Mouse (Mus musculus): ENCODE data around the gene Phgr1.
A peak's percentile ranks its signal among the peaks of the same experiment; 100 is the strongest.

Phgr1 gene

DNA sequence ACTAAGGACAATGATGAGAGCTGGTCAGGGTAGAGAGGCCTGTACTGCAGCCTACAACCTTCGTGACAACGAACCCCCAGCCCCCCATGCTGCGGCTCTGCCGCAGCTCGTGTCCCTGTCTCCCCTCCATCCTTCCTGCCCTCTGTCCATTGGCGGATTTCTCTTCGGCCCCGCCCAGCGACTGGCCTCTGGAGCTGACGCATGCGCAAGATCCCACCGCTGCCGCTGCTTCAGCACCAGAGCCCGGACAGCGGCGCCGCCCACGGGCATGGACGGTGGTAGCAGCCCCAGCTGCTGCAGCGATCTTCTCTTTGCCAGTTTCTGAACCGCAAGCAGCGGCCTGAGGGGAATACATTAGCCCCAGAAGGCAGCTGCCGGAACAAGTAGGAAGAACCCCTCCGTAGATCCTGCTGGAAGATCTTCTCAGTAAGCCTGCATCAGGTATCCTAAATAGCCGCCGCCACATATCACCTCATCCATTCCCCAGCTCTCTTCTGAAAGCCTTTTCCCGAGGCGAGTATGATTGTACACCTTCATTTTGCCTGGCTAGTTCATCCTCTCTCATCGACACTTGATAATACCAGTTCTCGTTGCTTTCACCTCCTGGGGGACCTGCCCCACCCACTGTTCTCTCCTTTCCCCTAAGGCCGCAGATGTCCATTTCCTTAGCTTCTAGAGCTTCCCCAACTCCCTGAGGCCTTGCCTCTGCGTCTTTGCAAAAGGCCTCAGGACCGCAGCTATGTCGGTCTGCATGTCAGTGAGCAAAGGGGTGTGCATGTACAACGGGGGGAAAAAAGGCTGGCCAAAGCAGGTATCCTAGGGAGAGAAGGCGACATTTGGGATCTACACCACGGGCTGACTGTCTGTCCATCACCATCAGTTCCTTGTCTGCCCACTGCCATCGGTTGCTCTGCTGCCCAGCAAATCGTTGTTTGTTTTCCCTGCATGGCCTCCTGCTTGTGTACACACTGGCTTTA lies 7.2 kb downstream of the Phgr1 start, which contains the start of gene Disp2:
Disp2 (plus strand) TSS at position 216 of the 977 bp plus-strand sequence.
- DNase-seq (ENCODE audit: low spot score), result peak; percentile 95

DNA sequence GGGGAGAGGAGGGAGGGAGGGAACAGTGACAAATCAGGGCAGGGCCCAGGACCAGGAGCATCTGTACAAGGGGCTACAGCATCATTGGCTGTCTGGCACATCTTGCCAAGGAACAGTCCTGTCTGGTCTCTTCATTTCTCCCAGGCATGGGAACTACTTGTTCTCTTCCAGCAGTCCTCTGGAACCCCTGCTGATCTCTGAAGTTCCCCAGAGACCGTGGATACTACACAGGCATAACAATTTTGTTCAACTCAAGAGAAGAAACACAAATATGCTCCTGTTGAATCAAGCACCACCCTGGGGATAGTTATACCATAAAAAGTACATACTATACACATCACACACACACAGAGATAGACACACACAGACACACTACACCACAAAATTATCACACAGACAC lies 8.5 kb downstream of the Phgr1 start:
- no peak for DNase-seq (ENCODE audit: low spot score)

GRCm38 (mm10) chr2:118782303-118782702 lies 9.7 kb downstream of the Phgr1 start:
- DNase-seq (ENCODE audit: low spot score), result no peak

- DNase-seq (ENCODE audit: low spot score), result no peak
Observed at GRCm38 (mm10) chr2:118783093-118783492, 10.5 kb downstream of the Phgr1 start.

GRCm38 (mm10) chr2:118783663-118784062 lies 11.1 kb downstream of the Phgr1 start:
- DNase-seq (ENCODE audit: low spot score), result no peak

- no peak for DNase-seq (ENCODE audit: low spot score)
Observed at GRCm38 (mm10) chr2:118786525-118786924, 14.0 kb downstream of the Phgr1 start.

DNA sequence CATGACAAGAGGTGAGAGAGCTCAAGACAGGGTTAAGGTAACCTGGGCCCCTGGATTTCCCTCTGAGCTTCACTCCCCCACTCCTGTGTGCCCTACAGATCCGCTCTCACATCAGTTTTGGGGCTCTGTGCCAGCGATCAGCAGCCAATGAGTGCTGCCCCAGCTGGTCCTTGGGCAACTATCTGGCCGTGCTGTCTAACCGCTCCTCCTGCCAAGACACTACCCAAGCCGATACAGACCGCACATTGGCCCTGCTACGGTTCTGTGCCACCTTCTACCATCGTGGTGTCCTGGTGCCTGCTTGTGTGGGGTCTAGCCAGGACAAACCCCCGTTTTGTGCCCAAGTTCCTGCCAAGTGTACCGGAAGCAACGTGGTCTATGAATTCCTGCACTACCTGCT lies 16.9 kb downstream of the Phgr1 start:
- peak; percentile 50 for DNase-seq (ENCODE audit: low spot score)

DNA sequence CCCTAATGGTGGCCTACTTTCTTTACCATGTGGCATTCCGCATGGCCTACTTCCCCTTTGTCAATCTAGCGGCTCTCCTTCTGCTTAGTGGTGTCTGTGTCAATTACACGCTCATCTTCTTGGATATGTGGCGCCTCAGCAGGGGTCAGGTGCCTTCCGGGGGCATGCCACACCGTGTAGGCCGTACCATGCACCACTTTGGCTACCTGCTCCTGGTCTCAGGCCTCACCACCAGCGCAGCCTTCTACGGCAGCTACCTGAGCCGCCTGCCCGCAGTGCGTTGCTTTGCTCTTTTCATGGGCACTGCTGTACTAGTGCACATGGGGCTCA lies 17.6 kb downstream of the Phgr1 start:
- DNase-seq (ENCODE audit: low spot score), result no peak

- peak; percentile 75 for DNase-seq (ENCODE audit: low spot score)
Observed at GRCm38 (mm10) chr2:118790551-118791525, 18.3 kb downstream of the Phgr1 start.

DNA sequence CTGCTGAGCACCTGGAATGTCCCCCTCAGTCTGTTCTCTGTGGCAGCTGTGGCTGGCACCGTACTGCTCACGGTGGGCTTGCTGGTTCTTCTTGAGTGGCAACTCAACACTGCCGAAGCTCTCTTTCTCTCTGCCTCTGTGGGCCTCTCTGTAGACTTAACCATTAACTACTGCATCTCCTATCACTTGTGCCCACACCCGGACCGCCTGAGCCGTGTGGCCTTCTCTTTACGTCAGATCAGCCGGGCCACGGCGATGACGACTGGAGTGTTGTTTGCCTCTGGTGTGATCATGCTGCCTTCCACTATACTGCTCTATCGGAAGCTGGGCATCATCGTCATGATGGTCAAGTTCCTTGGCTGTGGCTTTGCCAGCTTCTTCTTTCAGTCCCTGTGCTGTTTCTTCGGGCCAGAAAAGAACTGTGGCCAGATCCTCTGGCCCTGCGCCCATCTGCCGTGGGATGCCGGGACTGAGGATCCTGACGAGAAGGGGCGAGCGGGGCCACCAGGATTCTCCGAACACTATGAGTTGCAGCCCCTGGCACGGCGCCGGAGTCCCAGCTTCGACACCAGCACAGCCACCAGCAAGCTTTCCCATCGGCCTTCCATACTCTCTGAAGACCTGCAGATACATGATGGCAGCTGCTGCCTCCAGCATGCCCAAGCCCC lies 19.2 kb downstream of the Phgr1 start:
- no peak for DNase-seq (ENCODE audit: low spot score)

GRCm38 (mm10) chr2:118792259-118792613 lies 19.7 kb downstream of the Phgr1 start:
- DNase-seq (ENCODE audit: low spot score), result no peak

- no peak for DNase-seq (ENCODE audit: low spot score)
Observed at GRCm38 (mm10) chr2:118793636-118794035, 21.1 kb downstream of the Phgr1 start.

GRCm38 (mm10) chr2:118802542-118803118 lies 30.1 kb downstream of the Phgr1 start:
- DNase-seq (ENCODE audit: low spot score), result no peak

GRCm38 (mm10) chr2:118804474-118804873 lies 31.9 kb downstream of the Phgr1 start:
- DNase-seq (ENCODE audit: low spot score), result no peak

DNA sequence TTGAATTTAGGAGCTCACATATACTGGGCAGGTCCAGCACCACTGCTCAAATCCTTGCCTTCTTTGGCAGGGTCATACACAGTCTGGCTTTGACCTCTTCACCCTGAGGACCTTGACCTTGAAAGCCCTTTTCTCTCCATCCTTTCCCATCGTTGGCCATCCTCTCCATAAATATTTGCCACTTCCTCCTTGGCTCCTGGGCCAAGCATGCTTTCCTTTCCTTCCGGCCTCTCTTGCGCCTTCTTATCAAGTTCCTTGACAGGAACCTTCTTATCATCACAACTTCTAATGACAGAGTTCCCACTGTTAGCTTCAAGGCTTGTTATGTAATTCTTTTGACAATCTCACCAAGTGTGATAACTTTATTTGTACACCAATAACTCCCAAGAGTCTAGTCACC lies 32.6 kb downstream of the Phgr1 start:
- DNase-seq (ENCODE audit: low spot score), result no peak

DNA sequence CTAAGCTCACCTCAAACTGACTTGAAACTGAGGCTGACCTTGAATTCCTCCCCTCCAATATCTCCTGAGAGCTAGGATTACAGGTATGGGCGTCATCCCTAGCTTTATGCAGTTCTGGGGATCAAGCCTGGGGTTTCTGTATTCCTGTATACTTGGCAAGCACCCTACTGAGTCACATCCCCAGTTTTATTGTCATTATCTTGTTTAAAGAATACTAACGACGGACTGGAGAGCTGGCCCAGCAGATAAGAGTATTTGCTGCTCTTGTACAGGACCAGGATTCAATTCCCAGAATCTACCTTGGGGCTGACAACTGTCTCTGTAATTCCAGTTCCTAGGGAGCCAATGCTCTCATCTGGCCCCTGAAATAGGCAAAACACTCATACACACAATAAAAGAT lies 33.2 kb downstream of the Phgr1 start:
- no peak for DNase-seq (ENCODE audit: low spot score)

- no peak for DNase-seq (ENCODE audit: low spot score)
Observed at GRCm38 (mm10) chr2:118806860-118807259, 34.3 kb downstream of the Phgr1 start.

- DNase-seq (ENCODE audit: low spot score), result no peak
Observed at GRCm38 (mm10) chr2:118810861-118811260, 38.3 kb downstream of the Phgr1 start.

DNA sequence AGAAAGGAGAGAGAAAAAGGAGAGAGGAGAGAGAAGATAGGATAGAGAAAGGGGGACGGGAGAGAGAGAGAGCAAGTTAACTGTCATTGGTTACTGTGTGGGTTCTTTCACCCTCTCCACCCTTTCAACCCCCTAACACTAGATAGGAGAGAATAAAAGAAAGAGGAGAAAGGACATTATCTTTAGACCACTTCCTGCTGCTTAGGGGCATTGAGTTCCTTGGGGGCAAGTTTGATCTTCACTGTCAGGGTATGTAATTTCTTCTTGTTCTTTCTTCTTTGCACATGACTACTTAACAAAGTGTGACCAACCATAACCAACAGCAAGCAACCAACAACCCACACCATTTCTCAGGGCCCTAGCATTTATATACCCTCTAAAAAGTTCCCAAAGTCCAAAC lies 40.2 kb downstream of the Phgr1 start:
- DNase-seq (ENCODE audit: low spot score), result no peak

DNA sequence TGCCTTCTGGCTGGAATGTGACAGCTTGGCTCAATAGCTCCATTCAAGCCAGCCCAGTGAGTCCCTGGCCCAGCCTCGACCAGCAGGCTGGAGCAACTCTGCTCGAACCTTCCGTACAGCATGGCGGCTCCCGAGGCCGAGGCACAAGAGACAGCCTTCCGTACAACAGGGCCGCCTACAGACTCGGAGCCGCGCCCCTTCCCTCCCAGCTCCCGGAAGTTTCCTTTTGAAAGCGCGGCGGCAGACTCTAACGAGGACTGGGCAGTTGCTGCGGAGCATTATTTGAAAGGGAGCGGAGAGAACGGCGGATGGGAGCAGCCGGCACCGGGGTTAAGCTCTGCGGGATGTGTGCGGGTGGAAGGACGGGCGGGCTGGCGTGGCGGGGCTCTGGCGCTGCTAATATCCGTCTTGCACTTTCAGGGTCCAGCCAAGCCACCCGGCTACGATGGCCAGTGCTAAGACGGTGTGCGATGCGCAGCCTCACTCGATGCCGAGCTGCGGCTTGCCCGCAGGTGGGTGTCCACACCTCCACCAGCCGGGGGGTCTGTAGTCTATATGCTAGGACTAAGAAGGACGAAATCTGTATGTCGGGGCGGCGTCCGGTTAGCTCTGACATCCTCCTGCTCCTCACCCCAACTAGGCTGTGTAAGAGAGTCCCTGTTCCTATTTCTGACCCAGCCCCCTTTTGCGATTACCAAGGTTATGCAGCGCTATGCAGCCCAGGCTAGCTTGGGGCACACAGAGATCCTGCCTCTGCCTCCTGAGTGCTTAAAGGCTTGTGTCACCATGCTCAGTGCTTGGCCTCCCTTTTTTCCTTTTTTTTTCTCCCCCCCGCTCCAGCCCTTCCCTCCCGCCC lies 41.6 kb downstream of the Phgr1 start, which contains the start of gene Knstrn:
Knstrn (plus strand) TSS at position 23 of the 856 bp plus-strand sequence.
- DNase-seq (ENCODE audit: low spot score), result peak; percentile 90

GRCm38 (mm10) chr2:118822800-118823199 lies 50.2 kb downstream of the Phgr1 start:
- no peak for DNase-seq (ENCODE audit: low spot score)
